Mouse (Mus musculus) cerebellum, postnatal 10 days (tissue): ENCODE measurements around the gene Zfp536.

Source experiments
- DNase-seq, 2 experiments: peaks; one replicate each; pipeline ENCODE4 v3.0.0; 2021; ENCODE audit warnings: mixed read lengths in 2 of 2

Gene Zfp536

GRCm38 (mm10) chr7:37600318-37600717 lies 173.1 kb downstream of the Zfp536 start:
- no peak for DNase-seq

GRCm38 (mm10) chr7:37594211-37595030 lies 179.0 kb downstream of the Zfp536 start:
- no peak for DNase-seq

GRCm38 (mm10) chr7:37593566-37593965 lies 179.9 kb downstream of the Zfp536 start:
- DNase-seq: no peak

GRCm38 (mm10) chr7:37586694-37587093 lies 186.7 kb downstream of the Zfp536 start:
- peak in 1 of 2 experiments; percentile 34 for DNase-seq

DNA sequence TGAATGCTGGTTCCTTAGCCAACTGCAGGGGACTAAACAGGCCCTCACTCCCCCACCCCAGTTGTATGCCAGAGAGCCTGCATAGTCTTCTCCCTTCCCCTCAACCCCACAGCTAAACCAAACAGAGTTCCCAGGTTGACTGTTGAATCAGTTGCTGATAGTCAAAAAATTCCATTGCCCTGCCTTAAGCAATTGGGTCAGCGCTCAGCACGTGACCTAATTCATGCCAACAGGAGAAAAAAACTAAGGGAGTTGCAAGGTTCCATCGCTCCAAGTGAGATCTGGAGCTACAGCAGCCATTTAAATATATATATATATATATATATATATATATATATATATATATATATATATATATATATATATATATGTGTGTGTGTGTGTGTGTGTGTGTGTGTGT lies 192.2 kb downstream of the Zfp536 start:
- peak; percentile 36 to 46 for DNase-seq

DNA sequence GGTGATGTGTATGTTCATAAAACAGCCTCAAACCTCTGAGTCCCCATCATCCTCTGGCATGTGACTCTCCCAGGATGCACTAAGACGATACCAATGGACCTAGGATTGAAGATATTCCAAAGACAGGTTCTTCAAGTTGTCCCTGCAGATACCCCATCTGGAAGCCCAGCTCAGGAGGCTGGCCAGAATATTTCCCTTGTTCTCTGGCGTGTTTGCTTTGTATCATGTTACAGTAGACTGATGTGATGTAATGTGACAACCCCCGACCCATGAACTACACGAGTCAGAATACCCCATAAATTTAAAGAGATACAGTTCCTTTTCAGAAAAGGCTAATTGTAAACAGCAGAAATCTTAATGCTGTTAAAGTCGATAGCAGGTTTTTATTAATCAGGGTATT lies 192.9 kb downstream of the Zfp536 start:
- DNase-seq: peak in 1 of 2 experiments; percentile 42

GRCm38 (mm10) chr7:37572021-37572420 lies 201.4 kb downstream of the Zfp536 start:
- DNase-seq: peak in 1 of 2 experiments; percentile 34

DNA sequence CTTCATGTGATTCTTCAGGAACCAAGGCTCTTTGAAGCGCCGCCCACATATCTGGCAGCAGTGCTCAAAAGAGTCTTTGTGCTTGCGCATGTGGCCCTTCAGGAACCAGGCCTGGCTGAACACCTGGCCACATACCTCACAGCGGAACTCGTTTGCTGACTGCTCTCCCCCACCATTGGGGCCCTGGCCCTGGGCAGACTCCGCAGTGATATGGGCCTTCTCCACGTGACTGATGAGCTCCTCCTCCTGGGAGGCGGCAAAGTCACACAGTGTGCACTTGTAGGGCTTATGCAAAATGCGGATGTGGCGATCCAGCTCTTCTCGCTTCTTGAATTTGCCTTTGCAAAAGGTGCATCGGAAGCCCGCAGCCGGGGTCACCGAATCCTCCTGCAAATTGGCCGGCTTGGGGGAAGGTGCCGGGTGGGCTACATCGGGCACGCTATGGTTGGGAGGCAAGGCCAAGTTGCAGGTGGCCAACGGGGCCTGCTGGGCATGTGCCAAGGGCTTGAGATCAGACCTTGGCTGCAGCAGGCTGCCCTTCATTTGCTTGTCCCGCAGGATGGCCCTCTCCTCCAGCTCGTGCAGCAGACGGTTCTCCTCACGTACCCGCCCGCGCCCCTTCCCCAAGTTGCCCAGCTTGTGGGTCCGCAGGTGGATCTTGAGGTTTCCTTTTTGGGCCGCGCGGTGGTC lies 204.5 kb downstream of the Zfp536 start:
- peak; percentile 59 to 65 for DNase-seq

GRCm38 (mm10) chr7:37568041-37568440 lies 205.4 kb downstream of the Zfp536 start:
- peak; percentile 50 to 52 for DNase-seq

DNA sequence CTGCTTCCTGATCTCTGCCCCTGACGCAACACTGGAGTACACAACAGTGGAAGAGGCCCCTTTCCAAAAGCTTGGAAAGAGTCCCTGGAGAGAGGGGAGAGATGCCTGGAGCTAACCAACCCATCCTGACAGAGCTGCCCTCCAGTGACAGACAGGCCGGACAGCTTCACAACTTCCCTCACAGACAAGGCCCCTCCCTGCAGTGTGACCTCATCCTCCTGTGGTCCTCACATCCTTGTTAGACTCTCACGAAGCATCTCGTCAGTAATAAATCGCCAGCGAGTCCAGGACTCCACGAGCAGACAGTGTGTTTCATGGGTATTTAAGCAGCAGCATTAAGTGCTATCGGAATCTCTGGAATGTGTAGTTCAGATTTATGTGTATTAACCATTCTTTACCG lies 207.4 kb downstream of the Zfp536 start:
- DNase-seq: peak in 1 of 2 experiments; percentile 35

DNA sequence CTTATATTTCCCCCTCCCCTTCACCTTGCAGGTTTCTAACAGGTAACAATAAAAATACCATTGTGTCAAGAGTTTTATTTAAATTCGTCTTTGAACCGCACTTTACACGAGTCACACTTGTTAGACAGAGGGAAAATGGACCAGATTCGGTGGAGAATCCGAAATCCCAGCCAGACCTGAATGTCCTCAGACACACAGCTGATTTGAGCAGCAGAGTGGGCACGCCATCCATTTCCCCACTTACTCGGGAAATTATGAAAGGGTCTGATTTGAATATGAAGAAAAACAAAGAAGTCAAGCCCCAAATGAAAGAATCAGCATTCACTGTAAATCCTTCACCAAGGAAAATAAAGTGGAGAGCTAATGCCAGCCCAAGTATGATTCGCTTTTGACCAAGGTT lies 208.1 kb downstream of the Zfp536 start:
- no peak for DNase-seq

GRCm38 (mm10) chr7:37564644-37565043 lies 208.8 kb downstream of the Zfp536 start:
- DNase-seq: no peak

- no peak for DNase-seq
Observed at GRCm38 (mm10) chr7:37563831-37564400, 209.5 kb downstream of the Zfp536 start.

DNA sequence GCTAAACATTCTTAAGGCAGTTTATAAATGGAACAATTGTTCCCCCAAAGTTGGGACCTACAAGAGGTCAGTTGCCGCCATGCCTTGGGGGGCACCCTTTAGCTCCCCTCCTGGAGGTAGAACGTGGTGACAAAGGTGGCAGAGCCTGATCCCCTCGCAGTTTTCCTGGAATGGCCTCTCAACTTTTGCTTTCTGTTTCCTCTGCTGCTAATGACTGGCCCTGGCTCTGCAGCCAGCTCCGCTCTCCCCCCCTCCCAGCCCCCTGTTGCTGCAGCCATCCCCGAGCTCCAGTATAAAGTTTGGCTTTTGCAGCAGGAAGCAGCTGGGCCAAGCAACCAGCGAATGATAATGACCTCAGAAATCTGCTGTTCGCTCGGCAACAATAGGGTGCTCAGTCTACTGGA lies 210.3 kb downstream of the Zfp536 start:
- DNase-seq: peak; percentile 60 to 71

GRCm38 (mm10) chr7:37562505-37562904 lies 210.9 kb downstream of the Zfp536 start:
- DNase-seq: peak; percentile 56 to 69

DNA sequence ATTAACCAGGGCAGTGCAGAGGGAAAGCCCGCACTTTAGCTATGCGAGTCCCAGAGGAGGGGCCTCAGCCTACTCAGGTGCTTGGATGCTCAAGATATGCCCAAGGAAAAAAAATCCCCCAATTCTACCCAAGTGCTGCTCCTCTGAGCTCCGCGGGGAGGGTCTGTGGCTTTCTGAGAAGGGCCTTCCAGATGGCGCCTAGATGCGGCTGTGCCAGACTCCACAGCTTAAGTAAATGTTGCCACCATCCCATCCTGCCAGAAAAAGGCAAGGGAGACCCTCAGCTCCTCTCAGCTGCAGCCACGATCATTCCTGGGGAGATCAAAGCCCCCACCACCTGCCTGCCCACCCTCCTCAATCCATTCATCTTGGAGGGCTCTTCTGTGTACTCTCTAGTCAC lies 212.9 kb downstream of the Zfp536 start:
- DNase-seq: peak; percentile 62 to 75

DNA sequence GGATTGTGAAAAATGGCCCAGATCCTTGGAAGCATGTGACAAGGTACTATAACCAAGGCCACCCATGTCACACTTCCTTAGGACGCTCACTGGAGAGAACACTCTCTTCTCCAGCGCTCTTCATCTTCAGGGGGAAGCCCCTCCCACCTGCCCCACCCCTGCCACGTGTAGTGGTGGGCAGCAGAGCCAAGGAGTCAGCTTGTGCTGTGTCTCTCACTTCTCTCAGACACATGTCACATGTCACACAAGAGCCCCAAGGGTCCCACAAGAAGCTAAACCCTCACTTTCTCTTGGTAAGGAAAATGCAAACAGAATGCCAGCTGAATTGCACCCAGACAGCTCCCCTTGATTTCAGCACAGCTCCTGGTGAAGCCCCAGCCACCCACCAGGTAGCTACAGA lies 213.6 kb downstream of the Zfp536 start:
- DNase-seq: peak; percentile 47 to 61

GRCm38 (mm10) chr7:37559341-37559740 lies 214.1 kb downstream of the Zfp536 start:
- DNase-seq: peak; percentile 52 to 56

DNA sequence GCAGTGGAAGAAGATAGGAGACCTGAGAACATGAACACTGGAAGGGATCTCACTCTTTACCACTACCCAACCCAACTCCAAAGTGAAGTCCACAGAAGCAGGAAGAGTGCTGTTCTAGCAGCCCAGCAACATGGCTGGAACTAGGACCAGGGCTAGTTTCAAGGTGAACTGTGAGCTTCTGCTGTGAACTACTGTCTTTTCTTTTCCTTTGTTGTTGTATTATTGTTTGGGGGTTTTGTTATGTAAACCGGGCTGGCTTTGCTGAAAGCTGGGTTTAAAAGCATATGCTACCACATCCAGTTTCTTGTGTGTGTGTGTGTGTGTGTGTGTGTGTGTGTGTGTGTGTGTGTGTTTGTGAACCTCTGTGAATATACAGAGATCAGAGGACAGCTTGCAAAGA lies 216.6 kb downstream of the Zfp536 start:
- DNase-seq: no peak

GRCm38 (mm10) chr7:37554405-37554804 lies 219.0 kb downstream of the Zfp536 start:
- DNase-seq: no peak

DNA sequence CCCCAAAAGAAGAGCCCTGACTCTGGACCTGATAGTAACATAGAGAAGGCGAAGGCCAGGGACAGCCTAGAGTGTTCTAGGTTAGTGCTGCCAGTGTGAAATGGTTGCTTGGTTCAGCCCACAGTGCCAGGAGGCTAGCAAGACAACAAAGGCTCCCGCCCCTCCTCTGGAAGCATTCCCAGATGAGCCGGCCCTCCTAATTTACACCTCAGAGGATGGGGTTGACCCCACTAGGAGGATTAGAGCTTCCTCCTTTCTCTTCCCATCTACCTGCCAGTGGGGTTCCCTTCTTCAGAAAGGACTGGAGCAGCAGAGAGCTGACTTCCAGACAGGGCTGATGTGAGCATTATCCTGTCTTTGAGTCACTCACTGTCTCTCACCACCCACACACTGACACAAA lies 219.8 kb downstream of the Zfp536 start:
- DNase-seq: peak; percentile 36 to 57

GRCm38 (mm10) chr7:37552384-37552783 lies 221.1 kb downstream of the Zfp536 start:
- no peak for DNase-seq

DNA sequence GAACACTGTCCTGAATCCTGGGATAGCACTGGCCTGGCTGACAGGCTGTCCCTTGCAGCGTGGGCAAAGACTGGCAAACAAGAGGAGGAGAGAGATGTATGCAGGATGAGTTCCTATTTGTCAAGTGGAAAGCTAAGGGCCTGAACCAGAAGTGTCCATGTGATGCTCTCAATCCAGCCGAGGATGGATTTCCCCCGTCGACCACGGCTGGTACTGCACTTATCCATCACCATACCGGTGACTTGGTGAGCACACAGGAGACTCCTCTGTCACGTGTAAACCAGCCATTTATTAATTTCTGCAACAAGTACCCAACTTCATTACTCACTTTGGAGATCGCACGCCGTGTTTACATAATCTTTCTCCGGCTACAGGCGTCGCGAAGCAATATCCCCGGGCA lies 224.6 kb downstream of the Zfp536 start:
- peak in 1 of 2 experiments; percentile 41 for DNase-seq

DNA sequence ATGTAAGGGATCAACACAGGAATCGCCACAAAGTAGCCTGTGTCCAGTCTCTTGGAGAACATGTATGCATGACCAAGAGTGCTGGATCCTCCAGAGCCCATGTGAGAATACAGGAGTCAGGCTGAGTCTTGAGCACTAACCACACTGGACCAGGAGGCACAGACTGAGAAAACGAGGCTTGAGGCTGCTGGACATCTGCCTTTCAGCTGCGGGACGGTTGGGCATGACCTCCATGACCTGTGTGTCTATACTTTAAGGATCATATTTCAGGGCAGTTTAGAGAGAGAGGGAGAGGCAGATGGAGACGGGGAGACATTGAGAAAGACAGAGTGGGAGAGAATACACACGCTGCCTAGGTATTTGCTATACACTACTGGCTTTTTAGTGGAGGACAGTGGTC lies 229.4 kb downstream of the Zfp536 start:
- no peak for DNase-seq
